Mouse (Mus musculus): Measurements from ENCODE around the gene Cop1.

- TF ChIP-seq CTCF (IDR thresholded peaks at IDR 0.05; ENCODE audit: low read depth, low read length) = no peak
- TF ChIP-seq POLR2A (IDR thresholded peaks at IDR 0.05; ENCODE audit: insufficient read depth, low read length) = no peak
These were observed 81.5 kb downstream of the Cop1 start for GRCm38 (mm10) chr1:159313625-159314024.
